Mouse (Mus musculus) retina, adult 2 months (tissue): ENCODE data around the gene Pawr.
"Not testable (repeated sequence)": the region's sequence is repeated elsewhere in the genome, so short reads cannot be mapped to it uniquely, and the experiment has no call there.

ENCODE experiments used
- DNase-seq: peaks from one replicate; pipeline ENCODE4 v3.0.0-alpha.2; 2012; ENCODE audit warnings: low read depth, low spot score

Gene Pawr

DNA sequence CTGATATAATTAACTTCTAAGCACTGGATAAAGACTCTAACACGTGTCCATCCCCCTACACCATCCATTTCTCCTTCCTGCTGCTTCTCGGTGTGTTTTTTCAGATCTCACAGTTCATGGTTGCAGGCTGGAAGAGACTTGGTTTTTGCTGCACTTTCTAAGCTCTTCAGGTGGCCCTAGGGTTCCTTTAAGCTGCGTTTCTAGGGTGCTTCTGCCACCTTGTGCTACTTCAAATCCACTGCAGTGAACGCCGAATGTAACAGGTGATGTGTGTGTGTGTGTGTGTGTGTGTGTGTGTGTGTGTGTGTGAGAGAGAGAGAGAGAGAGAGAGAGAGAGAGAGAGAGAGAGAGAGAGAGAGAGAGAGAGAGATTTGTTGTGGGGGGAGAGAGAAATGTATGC, 103.7 kb downstream of the Pawr start:
- DNase-seq: peak; percentile 57

DNA sequence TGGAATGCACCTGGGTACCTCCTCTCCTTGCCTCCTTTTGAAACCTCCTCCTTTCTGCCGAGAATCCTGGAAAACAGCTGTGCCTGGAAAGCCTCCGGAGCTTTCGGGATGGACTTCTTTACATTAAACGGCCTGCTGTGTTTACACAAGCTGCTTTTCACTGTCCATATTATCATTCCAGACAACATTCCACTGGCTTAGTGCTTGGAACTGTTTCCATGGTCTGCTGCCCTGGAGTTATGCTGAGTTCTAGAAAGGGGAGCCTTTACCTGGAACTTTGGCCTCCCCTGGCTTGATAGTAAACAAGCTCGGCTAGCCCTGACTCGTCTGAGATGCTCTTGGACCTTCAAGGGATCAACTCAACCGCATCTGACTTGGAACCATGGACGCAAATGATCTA, 104.4 kb downstream of the Pawr start:
- DNase-seq: no peak

DNA sequence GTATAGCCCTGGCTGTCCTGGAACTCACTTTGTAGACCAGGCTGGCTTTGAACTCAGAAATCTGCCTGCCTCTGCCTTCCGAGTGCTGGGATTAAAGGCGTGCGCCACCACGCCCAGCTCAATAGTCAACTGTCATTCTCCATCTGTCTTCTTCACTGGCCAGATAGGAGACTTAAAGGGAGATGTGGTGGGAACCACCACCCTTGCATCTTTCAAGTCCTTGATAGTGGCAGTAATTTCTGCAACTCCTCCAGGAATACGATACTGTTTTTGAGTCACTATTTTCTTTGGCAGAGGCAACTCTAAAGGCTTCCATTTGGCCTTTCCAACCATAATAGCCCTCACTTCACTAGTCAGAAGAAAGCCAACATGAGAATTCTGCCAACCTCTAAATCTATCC, 108.3 kb downstream of the Pawr start:
- DNase-seq: not testable (repeated sequence)

DNA sequence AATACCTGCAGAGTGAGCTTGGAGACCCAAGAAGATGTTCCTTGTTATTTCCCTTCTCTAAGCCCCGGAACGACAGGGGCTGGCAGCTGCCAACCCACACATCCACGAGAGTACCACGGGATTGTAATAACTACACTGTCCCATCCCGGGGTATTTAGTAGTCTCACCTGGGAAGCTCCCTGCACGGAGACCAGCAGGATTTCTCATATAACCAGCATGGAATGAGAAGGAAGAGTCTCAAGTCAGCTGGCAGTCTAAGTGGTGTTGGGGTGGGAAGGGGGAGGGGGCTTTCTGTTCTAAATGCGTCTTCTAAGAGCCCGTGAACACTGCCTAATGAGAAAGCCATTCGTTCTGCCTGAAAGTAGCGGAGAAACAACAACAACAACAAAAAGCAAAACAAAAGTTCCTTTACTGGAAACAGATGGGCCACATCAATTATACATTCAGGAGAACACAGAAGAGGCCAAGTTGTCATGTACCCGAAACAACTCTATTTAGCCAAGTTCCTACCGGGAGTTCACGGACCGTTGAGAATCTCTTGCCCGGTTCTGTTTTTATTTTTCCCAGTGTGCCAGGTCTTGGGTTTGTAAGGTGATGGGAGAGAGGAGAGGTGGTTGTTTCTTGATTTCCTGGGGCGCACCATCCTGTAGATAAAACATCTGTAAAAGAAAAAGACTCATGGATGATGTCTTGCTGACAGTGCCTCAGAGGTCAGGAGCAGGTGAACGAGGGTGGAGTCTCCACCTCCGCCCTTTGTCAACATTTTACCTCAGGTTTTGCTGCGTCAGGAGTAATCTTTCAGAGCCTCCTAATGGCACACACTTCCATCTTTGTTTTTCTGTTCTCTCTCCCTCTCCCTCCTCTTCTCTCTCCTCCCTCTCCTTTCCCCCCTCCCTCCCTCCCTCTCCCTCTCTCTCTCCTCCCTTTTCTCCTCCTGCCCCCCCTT, 112.3 kb downstream of the Pawr start:
- DNase-seq: no peak

DNA sequence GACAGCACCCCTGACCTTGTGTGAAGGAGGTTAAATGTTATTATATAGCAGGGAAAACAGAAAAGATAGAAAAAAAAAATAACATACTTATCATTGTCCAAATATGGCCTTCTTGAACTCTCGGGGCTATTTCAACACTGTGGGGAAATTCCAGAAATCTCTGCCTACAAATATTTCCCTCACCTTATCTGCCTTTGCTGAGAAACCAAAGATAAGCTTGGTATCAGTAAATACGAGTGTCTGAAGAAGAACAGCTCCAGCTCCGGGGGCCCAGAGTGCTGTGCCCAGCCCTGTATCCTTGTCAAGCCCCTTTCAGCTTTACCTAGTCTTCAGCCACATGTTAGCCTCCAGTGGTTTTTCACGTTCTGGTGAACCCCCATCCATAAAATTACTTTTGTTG, 113.2 kb downstream of the Pawr start:
- no peak for DNase-seq

DNA sequence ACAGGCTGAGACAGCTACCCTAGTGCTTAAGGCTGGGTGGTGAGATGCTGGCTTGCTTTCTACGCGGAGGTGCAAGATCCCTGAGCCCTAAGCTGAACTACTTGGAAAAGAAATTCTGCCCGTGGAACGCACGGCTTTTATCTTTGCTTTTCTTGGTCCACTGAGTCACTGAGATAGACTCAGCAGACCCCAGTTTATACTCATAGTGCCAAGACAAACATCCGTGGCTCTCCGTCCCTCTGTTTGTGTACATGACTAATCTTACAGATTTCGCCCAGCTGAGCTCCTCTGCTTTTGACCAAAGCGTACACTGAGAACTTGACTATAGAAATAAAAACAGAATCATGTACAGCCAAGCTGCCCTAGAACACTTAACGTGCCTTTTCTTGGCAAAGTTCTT, 113.7 kb downstream of the Pawr start:
- no peak for DNase-seq

DNA sequence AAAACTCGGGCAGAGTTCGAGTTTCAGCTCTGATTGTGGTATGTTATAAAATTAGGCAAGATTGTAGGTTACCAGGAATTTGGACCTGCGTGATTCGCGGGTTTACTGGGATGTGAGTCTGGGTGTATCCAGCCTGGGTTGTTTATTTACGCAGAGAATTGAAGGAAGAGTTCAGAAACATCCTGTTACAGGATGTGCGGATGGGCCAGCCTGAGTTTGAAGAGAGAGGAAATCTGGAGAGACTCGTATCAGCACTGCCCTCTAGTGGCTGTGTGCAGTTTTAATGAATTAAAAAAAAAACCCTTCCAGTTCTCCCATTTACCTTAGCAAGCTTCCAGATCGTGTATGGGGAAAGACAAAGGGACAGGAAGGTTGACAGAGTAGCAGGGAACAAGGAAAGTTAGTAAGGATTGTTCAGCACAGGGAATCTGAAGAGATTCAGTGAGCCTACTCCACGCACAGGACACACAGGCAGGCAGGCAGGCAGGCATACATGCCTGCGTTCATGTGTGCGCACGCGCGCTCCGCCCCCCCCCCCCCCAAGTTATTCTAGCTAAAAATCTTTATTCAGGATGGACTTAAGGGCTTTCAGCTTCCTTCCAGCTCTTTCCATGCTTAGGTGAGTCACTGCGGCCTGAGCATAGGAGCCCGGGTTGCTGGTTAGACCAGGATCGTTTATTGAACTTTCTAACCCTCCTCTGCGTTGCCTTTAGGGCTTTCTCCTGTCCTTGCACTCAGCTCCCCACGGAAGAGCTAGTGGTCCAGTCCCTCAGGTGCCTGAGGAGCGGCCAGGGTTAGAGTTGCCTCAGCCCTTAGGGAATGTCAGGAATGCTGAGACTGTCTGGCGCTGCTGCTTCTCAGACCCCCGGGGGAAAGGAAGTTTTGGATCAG, 114.4 kb downstream of the Pawr start:
- peak; percentile 36 for DNase-seq

DNA sequence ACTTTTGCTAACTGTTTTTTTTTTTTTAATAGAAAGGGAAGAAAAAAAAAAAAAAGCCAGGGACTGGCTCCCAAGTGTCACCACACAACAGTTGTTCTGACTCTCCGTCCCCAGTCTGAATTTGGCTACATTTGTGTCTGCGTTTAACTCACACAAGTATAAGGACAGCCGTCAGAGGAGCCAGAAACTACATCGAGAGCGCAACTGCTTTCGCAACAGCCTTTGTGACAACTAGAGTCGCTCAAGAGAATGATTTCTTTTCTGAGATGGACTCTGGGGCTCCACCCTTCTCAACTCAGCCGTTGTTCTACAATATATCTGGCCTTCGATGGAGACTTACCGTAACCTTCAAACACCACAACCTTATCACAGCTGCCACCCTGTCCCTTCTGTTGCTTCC, 115.3 kb downstream of the Pawr start:
- no peak for DNase-seq

DNA sequence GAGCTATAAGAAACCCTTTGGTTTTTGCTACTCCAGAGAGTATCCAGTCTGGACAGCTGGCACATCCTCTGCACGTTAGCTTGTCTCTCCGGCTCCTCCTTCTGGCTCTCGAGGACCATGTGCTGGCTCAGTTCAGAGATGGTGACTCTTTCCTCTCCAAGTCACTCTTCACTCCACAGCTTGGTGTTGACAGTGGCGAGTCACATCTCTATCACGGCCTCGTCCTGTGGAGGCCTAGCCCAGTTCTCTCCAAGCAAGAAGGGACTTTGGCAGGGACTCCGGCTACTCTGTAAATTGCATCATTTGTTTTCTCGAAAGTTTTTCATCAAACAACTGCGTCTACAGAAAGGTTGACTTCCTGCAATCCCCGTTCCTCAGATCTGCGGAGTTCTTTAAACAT, 116.5 kb downstream of the Pawr start:
- no peak for DNase-seq

DNA sequence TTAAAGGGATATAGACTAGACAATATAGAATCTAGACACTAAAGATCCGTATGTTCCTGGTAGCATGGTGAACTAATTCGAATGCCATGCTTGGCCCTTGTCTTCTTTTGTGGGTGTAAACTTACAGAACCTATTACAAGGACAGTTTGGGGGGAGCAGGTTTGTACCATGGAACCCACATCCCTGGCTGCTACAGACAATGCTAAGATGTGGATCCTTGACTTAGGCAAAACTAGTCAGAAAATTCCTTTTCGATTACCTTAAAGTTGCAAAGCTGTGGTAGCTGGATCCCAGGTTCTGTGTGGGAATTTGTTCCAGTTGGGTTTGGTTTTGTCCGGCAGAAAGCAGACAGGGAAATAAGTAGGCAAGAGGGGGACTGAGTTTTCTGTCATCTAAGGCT, 118.5 kb downstream of the Pawr start:
- no peak for DNase-seq

DNA sequence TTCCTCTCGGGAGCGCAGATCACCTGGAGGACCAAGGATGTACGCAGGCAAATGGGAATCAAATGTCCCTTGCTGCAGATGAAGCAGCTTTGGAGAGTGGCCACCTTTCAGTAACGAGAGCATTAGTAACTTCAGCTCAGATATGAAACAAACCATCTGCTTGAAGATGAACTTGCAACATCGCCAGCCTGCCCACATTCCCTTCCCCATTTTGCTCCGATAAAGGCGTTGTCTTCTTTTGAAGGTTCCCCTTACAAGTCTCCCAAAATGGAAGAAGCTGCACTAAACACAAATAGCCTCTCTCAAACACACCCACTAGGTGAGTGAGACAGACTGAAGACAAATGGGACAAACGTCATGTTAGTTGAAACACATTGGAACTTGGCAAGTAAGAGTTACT, 119.6 kb downstream of the Pawr start:
- DNase-seq: no peak

DNA sequence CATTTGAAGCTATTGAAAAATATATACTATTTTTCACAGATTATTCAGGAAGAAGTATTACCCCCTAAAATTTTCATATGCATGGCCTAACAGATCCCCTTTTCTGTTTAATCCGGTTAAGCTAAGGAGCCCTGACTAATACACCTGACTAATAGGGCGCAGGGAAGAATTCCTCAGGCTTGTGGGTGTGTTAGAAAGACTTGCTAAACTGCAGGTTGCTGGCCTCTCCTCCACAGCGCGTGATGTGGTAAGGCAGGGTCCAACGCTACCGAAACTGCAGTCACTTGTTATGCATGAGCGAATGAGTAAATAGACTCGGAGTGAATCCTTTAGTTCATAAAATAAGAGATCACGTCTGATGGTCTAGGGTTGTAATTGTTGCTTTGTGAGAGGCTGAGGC, 120.5 kb downstream of the Pawr start:
- no peak for DNase-seq

DNA sequence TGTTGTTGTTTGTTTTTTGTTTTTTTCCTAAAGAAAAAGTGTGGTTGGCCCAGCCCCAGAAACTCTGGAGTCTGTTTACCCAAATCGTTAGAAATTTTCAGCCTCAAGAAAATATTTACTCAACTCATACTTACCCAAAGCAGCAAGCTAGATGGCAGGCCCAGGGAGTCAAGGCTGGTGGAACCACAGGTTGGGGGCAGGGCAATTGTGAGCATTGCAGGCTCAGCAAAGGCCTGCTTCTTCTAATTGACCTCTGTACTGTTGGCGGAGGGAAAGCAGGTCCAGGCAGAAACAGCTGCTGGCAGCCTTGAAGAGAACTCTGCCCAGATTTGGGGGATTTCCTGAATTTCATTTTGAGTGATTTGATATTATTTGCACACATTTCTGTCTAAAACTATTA, 121.6 kb downstream of the Pawr start:
- DNase-seq: no peak

DNA sequence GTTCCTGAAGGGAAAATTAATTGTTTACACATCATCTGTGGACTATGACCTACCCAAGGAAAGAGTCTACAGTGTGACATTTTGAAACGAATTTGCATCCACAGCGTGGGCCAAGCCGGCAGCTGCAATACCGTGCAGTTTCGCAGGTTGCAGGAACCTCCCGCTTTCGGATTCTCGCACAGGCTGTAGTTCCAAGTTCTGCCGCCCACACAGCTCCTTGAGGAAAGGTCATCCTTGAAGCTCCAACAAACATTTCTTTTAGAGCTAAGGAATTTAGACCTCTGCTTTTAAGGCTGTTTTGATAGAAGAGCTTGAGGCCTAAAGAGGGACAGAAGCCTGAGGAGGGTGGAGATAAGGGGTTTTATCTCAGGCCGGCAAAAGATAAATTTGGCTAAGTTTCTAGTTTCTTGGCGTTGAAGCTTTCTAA, 122.8 kb downstream of the Pawr start:
- DNase-seq: no peak

DNA sequence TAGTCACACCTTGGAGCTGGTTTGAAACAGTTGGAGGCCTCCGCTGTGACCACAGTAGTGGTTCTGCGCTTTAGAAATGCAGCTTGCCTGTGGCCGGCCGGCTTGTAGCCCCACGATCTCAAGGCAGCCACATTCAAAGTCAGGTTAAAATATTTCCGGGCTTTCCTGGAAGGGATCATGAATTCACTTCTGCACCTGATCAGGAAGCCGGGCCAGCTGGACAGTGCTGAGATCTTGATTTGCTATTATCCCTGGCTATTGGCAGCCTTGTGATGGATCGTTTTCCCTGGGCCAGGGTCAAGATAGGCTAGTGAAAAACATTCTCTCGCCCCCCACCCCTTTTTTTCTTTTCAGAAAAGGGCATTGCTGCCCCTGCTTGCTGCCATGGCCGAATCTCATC, 123.3 kb downstream of the Pawr start:
- DNase-seq: no peak

DNA sequence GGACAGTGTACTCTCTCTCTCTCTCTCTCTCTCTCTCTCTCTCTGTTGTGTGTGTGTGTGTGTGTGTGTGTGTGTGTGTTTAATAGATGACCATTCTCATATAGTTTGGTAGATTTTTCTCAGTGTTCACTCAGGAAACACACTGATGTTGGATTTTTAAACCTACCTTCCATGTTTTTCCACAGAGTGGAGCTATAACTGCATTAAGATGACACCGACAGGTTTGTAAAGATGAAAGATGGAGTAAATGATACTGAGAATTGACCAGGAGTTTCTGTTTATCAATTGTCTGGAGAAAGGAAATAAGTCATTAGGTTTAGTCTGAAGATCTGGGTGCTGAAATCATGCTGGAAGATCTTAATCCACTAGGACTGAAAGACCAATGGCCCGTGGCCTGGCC, 124.0 kb downstream of the Pawr start:
- no peak for DNase-seq

DNA sequence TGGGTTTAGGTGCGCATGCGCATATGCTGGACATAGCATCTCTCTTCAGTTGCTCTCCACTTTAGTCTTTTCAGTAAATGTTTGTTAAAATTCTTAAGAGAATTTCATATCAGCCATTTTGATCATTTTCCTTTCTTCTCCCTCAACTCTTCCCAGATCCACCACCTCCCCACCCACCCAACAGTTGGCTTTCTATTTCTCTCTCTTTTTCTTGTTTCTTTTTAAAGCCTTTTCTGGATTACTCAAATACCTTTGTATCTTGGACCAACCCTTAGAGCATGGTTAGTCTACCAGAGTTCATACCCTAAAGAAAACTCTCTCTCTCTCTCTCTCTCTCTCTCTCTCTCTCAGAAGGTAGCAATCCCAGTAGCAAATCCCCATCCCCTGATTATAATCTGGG, 125.1 kb downstream of the Pawr start:
- DNase-seq: no peak

DNA sequence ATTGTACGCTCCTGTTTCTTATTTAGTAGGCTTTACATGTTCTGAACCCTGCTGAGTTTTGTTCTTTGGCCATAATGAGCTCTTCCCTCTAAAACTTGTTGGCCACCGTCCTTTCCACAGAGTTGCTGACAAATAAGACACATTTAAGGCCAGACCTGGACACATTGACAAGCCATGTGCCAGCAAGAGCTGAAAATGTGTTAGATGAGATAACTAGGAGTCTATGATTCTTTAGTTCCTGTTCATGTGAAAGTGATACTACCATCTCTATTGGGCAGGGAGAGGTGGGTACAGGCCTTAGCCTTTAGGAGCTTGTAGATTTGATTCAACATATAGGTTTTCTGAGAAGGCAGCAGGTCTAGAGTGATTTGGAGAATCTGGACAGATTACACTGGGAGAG, 129.9 kb downstream of the Pawr start:
- no peak for DNase-seq
